Mouse (Mus musculus): Measurements from ENCODE around the gene Arhgap36. TPM values are rescaled to one million over a fixed set of nuclear protein-coding genes. Genes with fewer than 3 reads are reported as not detected.

Arhgap36 gene
- polyA plus RNA-seq (2017; shearing (Covaris generic)), result not detected

GRCm38 (mm10) chrX:49463442-49463970 lies at the start of gene Arhgap36:
TSS of gene Arhgap36 (plus strand) at chrX:49463945.

Other genes with a start within 250 kb of the Arhgap36 start
- 7.5 TPM for gene Enox2, start 175.7 kb upstream of the Arhgap36 start, polyA plus RNA-seq (2017; shearing (Covaris generic))
- gene Olfr1320, start 208.4 kb downstream of the Arhgap36 start, polyA plus RNA-seq (2017; shearing (Covaris generic)), result not detected